Mouse (Mus musculus): ENCODE measurements around the gene AC109138.7.

The AC109138.7 gene

DNA sequence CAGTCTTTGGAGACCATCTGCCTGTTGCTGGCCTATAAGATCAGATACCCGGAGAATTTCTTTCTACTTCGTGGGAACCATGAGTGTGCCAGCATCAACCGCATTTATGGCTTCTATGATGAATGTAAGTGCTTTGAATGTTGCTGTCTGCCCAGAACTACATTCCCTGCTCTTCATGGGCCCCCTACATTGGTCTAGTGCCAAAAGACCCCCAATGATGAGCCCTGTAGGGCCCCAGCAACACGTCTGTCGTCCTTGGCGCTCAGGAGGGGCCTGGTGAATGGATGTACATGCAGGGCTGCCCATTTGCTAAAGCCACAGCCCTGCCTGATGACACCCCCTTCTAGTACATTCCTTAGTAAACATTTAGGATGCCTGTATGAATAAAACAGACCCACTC lies 21.0 kb upstream of the AC109138.7 start:
- DNase-seq (ENCODE audit: low spot score) = no peak

- no peak for DNase-seq (ENCODE audit: low spot score)
These were observed 20.0 kb upstream of the AC109138.7 start for GRCm38 (mm10) chr19:4194021-4194724.

GRCm38 (mm10) chr19:4194776-4195650 lies 19.1 kb upstream of the AC109138.7 start:
- DNase-seq (ENCODE audit: low spot score) = no peak

DNA sequence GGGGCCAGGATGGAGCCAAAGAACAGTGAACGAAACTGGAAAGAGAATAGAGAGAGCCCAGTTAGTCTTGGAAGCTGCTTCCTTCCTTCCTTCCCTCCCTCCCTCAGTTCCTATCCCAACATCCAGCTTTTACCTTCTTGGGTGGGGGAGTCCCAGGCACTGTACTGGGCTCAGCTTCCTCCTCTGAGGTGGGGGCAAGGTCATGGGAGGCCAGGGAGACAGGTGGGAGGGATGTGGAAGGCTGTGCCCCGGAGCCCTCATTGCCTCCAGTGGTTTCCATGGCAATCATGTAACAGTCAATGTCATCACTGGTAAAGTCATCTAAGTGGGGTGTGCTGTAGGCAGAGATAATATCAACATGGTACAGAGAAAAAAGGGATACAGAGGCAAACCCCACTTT lies 18.1 kb upstream of the AC109138.7 start:
- DNase-seq (ENCODE audit: low spot score) = no peak

GRCm38 (mm10) chr19:4196548-4196947 lies 17.6 kb upstream of the AC109138.7 start:
- no peak for DNase-seq (ENCODE audit: low spot score)

- DNase-seq (ENCODE audit: low spot score) = no peak
These were observed 17.0 kb upstream of the AC109138.7 start for GRCm38 (mm10) chr19:4197180-4197579.

GRCm38 (mm10) chr19:4201291-4201909 lies 12.8 kb upstream of the AC109138.7 start, which contains the start of gene Rad9a:
TSS of gene Rad9a (minus strand) at chr19:4201662.
- peak; percentile 96 for DNase-seq (ENCODE audit: low spot score)

DNA sequence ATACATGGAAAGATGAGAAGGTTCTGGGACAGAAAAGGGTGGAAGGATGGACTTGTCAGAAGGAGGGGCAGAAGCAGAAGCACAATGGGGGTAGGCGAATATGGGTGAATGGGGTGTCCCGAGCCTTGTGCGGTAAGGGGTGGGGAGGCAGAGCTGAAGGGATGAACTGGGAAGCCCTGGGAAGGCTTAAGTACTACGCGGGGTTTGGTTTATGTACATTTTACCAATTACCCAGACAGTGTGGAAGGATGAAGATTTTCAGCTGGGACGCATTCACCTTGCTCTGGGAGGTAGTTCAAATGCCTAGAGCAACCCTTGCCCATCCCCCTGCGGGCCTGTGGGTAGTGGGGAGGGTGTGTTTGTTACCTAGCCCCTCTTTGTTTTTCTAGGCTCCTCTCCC lies 12.0 kb upstream of the AC109138.7 start:
- DNase-seq (ENCODE audit: low spot score) = no peak

GRCm38 (mm10) chr19:4203148-4203547 lies 11.0 kb upstream of the AC109138.7 start:
- no peak for DNase-seq (ENCODE audit: low spot score)

- no peak for DNase-seq (ENCODE audit: low spot score)
These were observed 10.4 kb upstream of the AC109138.7 start for GRCm38 (mm10) chr19:4203604-4204326.

DNA sequence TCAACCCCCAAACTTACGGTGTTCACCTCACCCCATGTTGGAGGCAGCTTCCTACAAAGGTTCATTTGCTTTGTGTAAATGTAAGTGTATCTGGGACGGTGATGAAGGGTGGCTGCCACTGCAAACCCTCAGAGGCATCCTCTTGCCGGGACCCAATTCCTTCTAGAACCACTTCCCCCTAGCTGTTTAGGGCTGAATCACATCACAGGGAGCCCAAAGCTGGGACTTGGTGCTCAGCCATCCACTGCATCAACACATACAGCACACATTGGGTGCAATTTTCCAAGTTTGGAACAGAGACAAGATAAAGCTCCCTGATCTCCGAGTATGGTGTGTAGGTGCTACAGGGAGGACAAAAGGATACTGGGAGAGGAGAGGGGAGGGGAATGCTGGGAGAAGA lies 9.3 kb upstream of the AC109138.7 start:
- no peak for DNase-seq (ENCODE audit: low spot score)

DNA sequence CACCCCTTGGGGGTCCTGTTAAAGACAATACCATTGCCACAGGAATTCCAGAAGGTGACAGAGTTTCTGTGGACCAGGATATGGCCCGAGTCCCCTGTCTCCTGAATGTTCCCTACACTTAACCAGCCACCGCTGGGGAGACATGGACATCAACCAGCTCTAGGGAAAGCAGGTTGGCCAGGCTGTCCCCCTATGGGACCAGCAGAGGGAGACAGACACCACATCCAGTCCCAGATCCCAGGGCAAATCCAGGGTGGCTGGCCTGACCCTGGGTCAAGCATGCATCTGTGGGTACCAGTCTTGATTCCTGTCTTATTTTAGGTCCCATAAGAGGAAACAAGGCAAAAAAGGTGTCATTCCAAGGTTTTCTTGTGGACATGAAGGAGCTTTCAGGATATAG lies 7.2 kb upstream of the AC109138.7 start:
- peak; percentile 68 for DNase-seq (ENCODE audit: low spot score)

DNA sequence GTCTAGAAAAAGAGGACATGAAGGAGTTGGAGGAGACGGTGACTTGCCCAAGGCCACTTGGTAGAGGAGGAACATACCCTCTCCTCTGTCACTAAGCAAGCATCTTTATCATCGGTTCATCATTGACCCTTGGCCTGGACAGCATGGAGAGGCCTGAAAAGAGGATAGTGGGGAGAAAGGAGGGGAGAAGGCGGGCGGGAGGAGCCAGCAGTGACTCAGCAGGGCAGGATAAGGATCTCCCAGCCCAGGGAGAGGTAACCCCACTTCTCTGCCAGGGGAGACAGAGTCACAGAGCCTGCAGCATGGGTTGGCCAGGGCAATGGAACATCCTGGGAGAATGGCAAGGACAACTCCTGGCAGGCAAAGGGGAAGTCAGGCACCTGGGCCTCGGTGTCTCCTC lies 5.6 kb upstream of the AC109138.7 start:
- no peak for DNase-seq (ENCODE audit: low spot score)

DNA sequence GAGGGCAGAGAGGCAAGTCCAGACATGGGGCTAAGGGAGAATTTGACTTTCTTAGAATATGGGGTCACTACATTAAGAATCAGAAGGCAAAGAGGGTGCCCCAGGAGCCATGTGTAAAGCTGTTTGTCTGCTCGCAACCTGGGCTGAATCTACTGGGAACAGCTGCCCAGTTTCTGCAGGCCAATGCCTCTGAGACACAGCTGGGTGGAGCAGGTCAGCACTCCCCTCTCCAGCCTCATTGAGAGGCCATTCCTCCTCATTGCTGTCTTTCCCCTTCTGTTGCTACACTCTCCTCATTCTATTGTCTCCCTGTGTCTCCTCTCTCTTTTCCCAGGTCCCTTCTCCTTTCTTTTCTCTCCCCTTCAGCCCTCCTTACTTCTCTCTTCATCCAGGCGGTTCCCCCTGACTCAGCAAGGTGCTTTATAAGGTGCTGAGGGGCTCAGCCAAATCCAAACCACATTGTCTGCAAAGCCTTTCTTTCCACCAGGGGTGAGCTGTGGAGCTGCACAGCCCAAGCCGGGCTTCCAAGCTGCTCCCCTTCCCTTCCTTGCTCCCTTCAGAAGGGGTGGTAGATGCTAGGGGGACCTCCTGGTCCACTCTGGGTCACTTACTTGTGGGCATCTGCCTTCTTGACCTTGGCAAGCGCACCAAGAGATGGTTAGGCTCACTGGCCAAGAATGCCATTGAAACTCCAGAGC lies 2.1 kb upstream of the AC109138.7 start:
- no peak for DNase-seq (ENCODE audit: low spot score)

GRCm38 (mm10) chr19:4213524-4213974 lies 608 bp upstream of the AC109138.7 start:
- DNase-seq (ENCODE audit: low spot score) = no peak

DNA sequence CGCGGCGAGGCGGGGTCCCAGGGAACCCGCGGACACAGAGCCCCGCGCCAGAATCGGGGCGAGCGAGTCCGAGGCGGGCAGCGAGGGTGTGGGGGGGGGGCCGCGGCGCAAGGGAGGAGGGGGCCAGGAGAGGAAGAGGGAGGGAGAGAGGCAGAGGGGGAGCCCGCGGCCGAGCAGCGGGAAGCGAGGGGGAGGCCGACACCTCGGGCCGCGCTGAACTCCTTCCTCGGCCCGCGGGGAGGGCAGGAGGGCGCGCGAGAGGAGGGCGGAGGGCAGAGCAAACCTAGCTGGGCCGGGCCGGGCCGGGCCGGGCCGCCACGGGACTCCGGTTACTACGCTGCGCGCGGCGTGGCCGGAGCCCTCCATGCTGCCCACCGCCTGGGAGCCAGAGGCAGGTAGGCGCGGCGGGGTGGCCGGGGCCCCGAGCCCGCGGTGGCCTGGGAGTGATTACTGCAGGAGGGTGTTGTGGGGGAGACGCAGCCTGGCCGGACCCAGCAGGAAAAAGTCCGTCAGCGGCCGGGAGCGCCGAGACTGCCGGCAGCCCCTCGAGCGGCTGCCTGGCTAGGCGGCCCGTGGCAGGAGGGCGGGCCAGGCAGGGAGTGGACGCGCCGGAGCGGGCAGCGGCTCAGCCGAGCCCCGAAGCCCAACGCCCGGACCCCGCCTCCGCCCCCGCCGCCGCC lies 754 bp downstream of the AC109138.7 start:
- DNase-seq (ENCODE audit: low spot score) = no peak

GRCm38 (mm10) chr19:4215451-4215840 lies 1.3 kb downstream of the AC109138.7 start:
- no peak for DNase-seq (ENCODE audit: low spot score)

- no peak for DNase-seq (ENCODE audit: low spot score)
These were observed 2.0 kb downstream of the AC109138.7 start for GRCm38 (mm10) chr19:4216041-4216685.

DNA sequence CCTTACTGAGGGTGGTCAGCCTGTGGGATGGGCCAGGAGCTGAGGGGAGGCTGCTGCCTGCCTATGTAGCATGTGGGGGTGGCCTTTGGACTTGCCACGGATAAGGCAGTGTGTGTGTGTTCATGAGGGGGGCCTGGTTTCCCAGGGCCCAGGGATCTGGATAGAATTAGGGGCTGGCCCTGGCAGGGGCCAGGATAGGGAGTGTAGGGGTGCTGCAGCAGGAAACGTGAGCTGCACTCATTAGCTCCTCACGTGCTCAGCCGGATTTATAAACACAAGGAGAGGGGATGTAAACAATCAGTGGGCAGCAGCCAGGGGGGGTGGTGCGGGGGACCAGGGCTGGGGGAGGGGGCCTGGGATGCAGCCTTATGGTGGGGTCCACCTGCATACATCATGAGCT lies 3.0 kb downstream of the AC109138.7 start:
- peak; percentile 60 for DNase-seq (ENCODE audit: low spot score)

DNA sequence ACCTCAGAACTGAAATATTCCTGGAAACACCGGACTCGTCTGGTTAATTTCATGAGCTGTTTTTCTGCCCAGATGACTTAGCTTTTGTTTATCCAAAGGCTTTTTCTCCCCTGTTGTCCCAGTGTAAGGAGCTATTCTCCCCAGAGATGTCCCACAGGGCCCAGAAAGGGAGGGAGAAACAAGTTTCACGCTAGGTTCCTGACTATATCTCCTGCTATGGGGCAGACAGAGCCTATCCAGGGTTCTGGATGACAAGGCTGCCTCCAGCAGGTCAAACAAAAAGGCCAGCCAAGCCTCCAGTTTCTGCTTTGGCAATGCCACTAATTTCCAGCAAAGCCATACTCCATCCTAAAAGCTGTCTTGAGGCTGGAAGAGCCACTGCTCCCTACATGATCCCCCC lies 3.7 kb downstream of the AC109138.7 start:
- DNase-seq (ENCODE audit: low spot score) = no peak
